Mouse (Mus musculus): Measurements from ENCODE around the gene Psmb3.

DNA sequence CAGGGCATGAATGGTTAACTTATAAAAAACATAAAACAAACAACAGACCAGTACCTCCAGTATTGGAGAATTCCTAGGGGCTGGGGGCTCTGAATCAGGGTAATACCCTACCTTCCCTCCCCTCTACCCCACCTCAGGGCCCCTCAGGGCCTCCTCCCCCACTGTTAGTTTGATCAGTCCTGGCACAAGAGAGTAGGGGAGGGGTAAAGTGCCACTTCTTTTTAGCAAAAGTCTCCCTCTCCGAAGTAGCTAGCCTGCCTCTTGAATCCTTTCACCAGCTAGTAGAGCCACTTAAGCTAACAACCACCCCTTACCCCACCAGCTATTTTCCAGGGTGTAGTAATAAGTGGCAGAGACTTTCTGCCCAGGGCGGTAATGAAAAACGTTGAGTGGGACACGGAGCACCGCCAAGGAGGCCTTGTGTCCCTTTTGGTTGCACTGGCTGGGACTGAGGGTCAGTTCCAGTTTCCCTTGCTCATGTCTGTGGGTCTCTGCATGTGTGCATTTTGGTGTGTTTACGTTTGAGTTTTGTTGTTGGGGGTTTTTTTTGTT is 20.6 kb upstream of the Psmb3 start:
- TF ChIP-seq CTCF (IDR thresholded peaks at IDR 0.05; ENCODE audit: low read depth), result no peak
- TF ChIP-seq EP300 (IDR thresholded peaks at IDR 0.05; ENCODE audit: low read depth), result no peak

Data from heart, postnatal 0 days (tissue).